ENCODE assay signal across 19 mouse cellular contexts in genomic region chr10:51793876-51794275, GRCm38 (mm10).
DNase-seq lines count a peak whose midpoint lies in the region; ATAC-seq and TF ChIP-seq lines count a peak whose summit lies in the region.
"Had no signal": no experiment of that assay in that cellular context is flagged by ENCODE, and none has a peak within 500 bp of the region (broad histone marks: within the 10 kb centered on the region; RNA-seq: fewer than 3 reads in every experiment).

No protein-coding gene starts in this region.

- no peak for ATAC-seq in intestine, postnatal 0 days
- ATAC-seq: CD4-positive, CD25-positive, alpha-beta regulatory T cell, adult 4 months; intestine, embryonic 16.5 days had no signal

- no peak overlapping the region for H3K27ac ChIP-seq in intestine, postnatal 0 days (ENCODE audit: low read depth, low read length)
- H3K27ac ChIP-seq: embryonic facial prominence, embryonic 15.5 days; hindbrain, embryonic 15.5 days; kidney, postnatal 0 days; neural tube, embryonic 15.5 days had no signal

- no peaks in the 10 kb centered on the region for H3K36me3 ChIP-seq in intestine, postnatal 0 days (ENCODE audit: control insufficient read depth, insufficient read depth)
- H3K36me3 ChIP-seq: embryonic facial prominence, embryonic 15.5 days; hindbrain, embryonic 15.5 days; neural tube, embryonic 15.5 days had no signal

- H3K9ac ChIP-seq in intestine, postnatal 0 days (ENCODE audit: low read depth, low read length), result no peak overlapping the region
- H3K9ac ChIP-seq: embryonic facial prominence, embryonic 15.5 days; hindbrain, embryonic 15.5 days; neural tube, embryonic 15.5 days had no signal

- H3K4me2 ChIP-seq in intestine, postnatal 0 days (replicated peaks; ENCODE audit: low read depth), result no peak overlapping the region
- H3K4me2 ChIP-seq: embryonic facial prominence, embryonic 15.5 days; hindbrain, embryonic 15.5 days; neural tube, embryonic 15.5 days had no signal

- no peaks in the 10 kb centered on the region for H3K9me3 ChIP-seq in intestine, postnatal 0 days (ENCODE audit: control insufficient read depth)
- H3K9me3 ChIP-seq: embryonic facial prominence, embryonic 15.5 days; hindbrain, embryonic 15.5 days; neural tube, embryonic 15.5 days had no signal

- peak; percentile 2 for DNase-seq in cerebellum, adult 11-12 months
- DNase-seq in cerebellum, adult 9-10 months, result no peak
- DNase-seq in gastrocnemius, adult 18-20 months (ENCODE audit: low spot score), result peak; percentile 17
- DNase-seq in gastrocnemius, adult 8-10 months (ENCODE audit: low spot score in 2 of 2), result no peak
- peak; percentile 69 for DNase-seq in Muller cell, postnatal 12 days (ENCODE audit: inconsistent ontology term)
- peak; percentile 29 for DNase-seq in gastrocnemius, postnatal 10 days
- DNase-seq: heart, adult 18-20 months; heart, postnatal 36 days; lung, adult 18-20 months; lung, postnatal 14 days; midbrain, embryonic 14.5 days; thymus, postnatal 25 days had no signal

- no peaks in the 10 kb centered on the region for H3K27me3 ChIP-seq in intestine, postnatal 0 days (replicated peaks; ENCODE audit: control insufficient read depth, insufficient read depth, low read length)
- H3K27me3 ChIP-seq: embryonic facial prominence, embryonic 15.5 days; hindbrain, embryonic 15.5 days; neural tube, embryonic 15.5 days had no signal

- H3K4me3 ChIP-seq in intestine, postnatal 0 days (ENCODE audit: low read depth, low read length), result no peak overlapping the region
- H3K4me3 ChIP-seq: embryonic facial prominence, embryonic 15.5 days; hindbrain, embryonic 15.5 days; neural tube, embryonic 15.5 days had no signal

- H3K4me1 ChIP-seq in intestine, postnatal 0 days (replicated peaks; ENCODE audit: control insufficient read depth, insufficient read depth, low read length), result 0 out of 2 replicates have a peak, but pooled peaks cover 2% of the 10 kb centered on the region
- H3K4me1 ChIP-seq: embryonic facial prominence, embryonic 15.5 days; hindbrain, embryonic 15.5 days; neural tube, embryonic 15.5 days had no signal

- TF ChIP-seq CTCF in intestine, postnatal 0 days (IDR thresholded peaks at IDR 0.05; ENCODE audit: low read depth), result no peak

- WGBS in intestine, postnatal 0 days, result 92% methylated on average over 7 of the region's 7 CpGs

Comparison
In these comparisons a context has a peak if more than half of its experiments do, and no peak if none do; other contexts are left out.
1. DNase-seq: peak in cerebellum, adult 11-12 months (single experiment), gastrocnemius, adult 18-20 months (single experiment), Muller cell, postnatal 12 days (single experiment) and gastrocnemius, postnatal 10 days (single experiment); none in cerebellum, adult 9-10 months (single experiment) and gastrocnemius, adult 8-10 months (0 of 2).